Mouse (Mus musculus) stomach, embryonic 14.5 days (tissue): ENCODE measurements around the gene Hba-x. TPM values are rescaled to one million over a fixed set of nuclear protein-coding genes. Genes with fewer than 3 reads are reported as not detected.
"Not testable (repeated sequence)": the region's sequence is repeated elsewhere in the genome, so short reads cannot be mapped to it uniquely, and the experiment has no call there.

Experiments used
- ATAC-seq: fragments of 200-750 bp; cut with Nextera tagmentation; 2 replicates; pipeline ENCODE4 v1.8.0; 2017; ENCODE audit warnings: low read depth, moderate TSS enrichment; ENCODE audit not compliant: insufficient number of reproducible peaks, insufficient read depth, low FRiP score
- H3K27ac ChIP-seq: fragments of 300-500 bp; sonication (generic); 2 replicates; pipeline ENCODE4 v1.5.1; 2014; ENCODE audit warnings: mild to moderate bottlenecking, low read length, moderate library complexity, mixed read lengths
- H3K27me3 ChIP-seq: fragments of 300-500 bp; sonication (generic); 2 replicates; pipeline ENCODE4 v1.6.1; 2014; ENCODE audit warnings: low read length, control low read depth, mixed read lengths; ENCODE audit not compliant: control insufficient read depth, insufficient read depth
- H3K36me3 ChIP-seq: fragments of 300-500 bp; sonication (generic); 2 replicates; pipeline ENCODE4 v1.6.1; 2014; ENCODE audit warnings: mild to moderate bottlenecking, control low read depth, low read length, moderate library complexity, mixed read lengths; ENCODE audit not compliant: control insufficient read depth, insufficient read depth
- H3K4me1 ChIP-seq: fragments of 300-500 bp; sonication (generic); 2 replicates; pipeline ENCODE4 v1.6.1; 2014; ENCODE audit warnings: low read length, control low read depth, mixed read lengths; ENCODE audit not compliant: control insufficient read depth, insufficient read depth
- H3K4me2 ChIP-seq: fragments of 300-500 bp; sonication (generic); replicated peaks from 2 replicates; pipeline ENCODE4 v1.6.1; 2014; ENCODE audit warnings: low read depth, low read length, control low read depth
- H3K4me3 ChIP-seq: fragments of 300-500 bp; sonication (generic); 2 replicates; pipeline ENCODE4 v1.5.1; 2014; ENCODE audit warnings: low read depth, low read length, control low read depth
- H3K9ac ChIP-seq: fragments of 300-500 bp; sonication (generic); replicated peaks from 2 replicates; pipeline ENCODE4 v1.6.1; 2014; ENCODE audit warnings: low read depth, mild to moderate bottlenecking, control low read depth, low read length, moderate library complexity, mixed read lengths
- H3K9me3 ChIP-seq: fragments of 300-500 bp; sonication (generic); 2 replicates; pipeline ENCODE4 v1.6.1; 2016; ENCODE audit warnings: low read depth, low read length, control low read depth; ENCODE audit not compliant: control insufficient read depth
- WGBS: fragments of 180-500 bp; shearing (Covaris S2); extraction: QIAGEN DNeasy Blood & Tissue Kit; methylation state at CpG from one replicate; pipeline ENCODE4 v1.1.7; 2014; 5-methylcytosine and 5-hydroxymethylcytosine counted together
- polyA plus RNA-seq: library from polyadenylated mRNA; unstranded; fragments of >200 nt; fragmentation: Nextera tagmentation; extraction: Ambion mirVana; gene quantifications from 2 replicates; pipeline ENCODE4 v1.2.1, GENCODE M21; 2014

Gene Hba-x
- polyA plus RNA-seq, 1 experiment from 2014 or later: 133 TPM

DNA sequence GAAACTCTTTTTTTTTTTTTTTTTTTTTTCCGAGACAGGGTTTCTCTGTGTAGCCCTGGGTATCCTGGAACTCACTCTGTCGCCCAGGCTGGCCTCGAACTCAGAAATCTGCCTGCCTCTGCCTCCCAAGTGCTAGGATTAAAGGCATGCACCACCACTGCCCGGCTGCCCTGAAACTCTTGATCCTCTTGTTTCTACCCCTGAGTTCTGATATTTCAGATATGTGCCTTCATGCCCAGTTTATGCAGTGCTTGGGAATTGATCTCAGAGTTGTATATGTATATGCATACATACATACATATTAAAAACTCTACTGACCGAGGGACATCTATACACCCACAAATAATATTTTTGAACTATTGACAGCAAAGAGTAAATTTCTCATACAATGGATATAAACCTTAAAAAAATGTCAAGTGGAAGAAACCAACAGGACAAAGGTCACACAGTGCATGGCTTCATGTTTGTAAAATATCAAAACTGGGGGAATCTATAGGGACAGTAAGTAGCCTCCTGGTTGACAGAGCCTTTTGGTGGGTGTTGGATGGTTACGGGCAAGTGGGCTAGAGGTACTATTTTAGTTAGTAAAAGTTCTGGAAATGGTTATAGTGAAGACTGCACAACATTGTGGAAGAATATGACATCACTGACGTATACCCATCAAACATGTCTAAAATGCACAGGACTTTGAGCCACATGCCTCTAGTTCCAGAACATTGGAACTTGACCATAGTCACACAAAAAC is 9.0 kb downstream of the Hba-x start:
- Histone ChIP-seq H3K9ac (no peak overlapping the region), H3K36me3 (no peaks in the 10 kb centered on the region), H3K4me3 (no peak overlapping the region), H3K27me3 (no peaks in the 10 kb centered on the region), H3K27ac (no peak overlapping the region), H3K9me3 (no peaks in the 10 kb centered on the region), H3K4me1 (no peaks in the 10 kb centered on the region), H3K4me2 (no peak overlapping the region)
- peak; percentile 59; the same call in 1 of the 2 replicates for ATAC-seq
- 72% methylated on average over 7 of the region's 7 CpGs for WGBS

DNA sequence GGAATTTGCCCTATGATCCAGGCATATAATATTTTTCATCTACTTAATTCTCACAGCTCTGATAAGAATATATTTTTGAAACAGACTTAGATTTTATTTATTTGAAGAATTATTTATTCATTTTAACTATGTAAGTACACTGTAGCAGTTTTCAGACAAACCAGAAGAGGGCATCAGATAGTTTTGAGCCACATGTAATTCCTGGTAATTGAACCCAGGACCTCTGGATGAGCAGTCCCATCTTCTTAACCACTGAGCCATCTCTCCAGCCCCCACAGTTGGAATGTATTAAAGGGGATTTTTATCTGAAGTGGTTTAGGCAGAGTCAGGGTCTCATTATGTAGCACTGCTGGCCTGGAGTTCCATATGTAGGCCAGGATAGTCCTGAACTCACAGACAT is 9.7 kb downstream of the Hba-x start:
- not testable (repeated sequence) for H3K9ac ChIP-seq, H3K27me3 ChIP-seq, H3K4me1 ChIP-seq, H3K27ac ChIP-seq, H3K4me3 ChIP-seq, H3K9me3 ChIP-seq, H3K4me2 ChIP-seq, ATAC-seq, H3K36me3 ChIP-seq

- peak within 1 kb of the TSS; percentile 11; the same call in 1 of the 2 replicates for H3K4me3 ChIP-seq
- WGBS: 15% methylated on average over 30 of the region's 33 CpGs
These were observed 10.7 kb downstream of the Hba-x start, which contains the start of gene Hbq1b for GRCm38 (mm10) chr11:32286695-32287492. TSS of gene Hbq1b (plus strand) at chr11:32286965.

GRCm38 (mm10) chr11:32287493-32287825 is 11.3 kb downstream of the Hba-x start:
- Histone ChIP-seq H3K27me3 (no peaks in the 10 kb centered on the region), H3K4me1 (no peaks in the 10 kb centered on the region), H3K27ac (no peak overlapping the region), H3K4me3 (no peak overlapping the region), H3K4me2 (no peak overlapping the region), H3K9ac (no peak overlapping the region), H3K9me3 (no peaks in the 10 kb centered on the region), H3K36me3 (no peaks in the 10 kb centered on the region)
- WGBS: 66% methylated on average over 9 of the region's 9 CpGs
- no peak for ATAC-seq

More at GRCm38 (mm10) chr11:32286695-32287492, 10.7 kb downstream of the Hba-x start, which contains the start of gene Hbq1b:
- not testable (repeated sequence) for H3K27me3 ChIP-seq, H3K27ac ChIP-seq, H3K4me1 ChIP-seq, H3K36me3 ChIP-seq, H3K9ac ChIP-seq, H3K9me3 ChIP-seq
- peak; percentile 38 for ATAC-seq
- peak within 1 kb of the TSS; percentile 38 for H3K4me2 ChIP-seq

DNA sequence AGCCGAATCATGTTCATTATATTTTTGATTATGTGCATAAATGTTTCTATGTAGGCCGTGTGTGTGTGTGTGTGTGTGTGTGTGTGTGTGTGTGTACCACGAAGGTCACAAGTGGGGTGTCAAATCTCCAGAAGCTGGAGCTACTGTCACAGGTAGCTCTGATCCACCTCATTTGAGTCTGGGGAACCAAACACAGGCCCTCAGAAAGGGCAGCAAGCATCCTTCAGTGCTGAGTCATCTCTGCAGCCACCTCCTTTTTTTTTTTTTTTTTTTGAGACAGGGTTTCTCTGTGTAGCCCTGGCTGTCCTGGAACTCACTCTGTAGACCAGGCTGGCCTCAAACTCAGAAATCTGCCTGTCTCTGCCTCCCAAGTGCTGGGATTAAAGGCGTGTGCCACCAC is 16.6 kb downstream of the Hba-x start:
- H3K27ac ChIP-seq, ATAC-seq, H3K9me3 ChIP-seq, H3K9ac ChIP-seq, H3K4me1 ChIP-seq, H3K27me3 ChIP-seq, H3K4me3 ChIP-seq, H3K4me2 ChIP-seq, H3K36me3 ChIP-seq: not testable (repeated sequence)
- 74% methylated on average over 4 of the region's 4 CpGs for WGBS

DNA sequence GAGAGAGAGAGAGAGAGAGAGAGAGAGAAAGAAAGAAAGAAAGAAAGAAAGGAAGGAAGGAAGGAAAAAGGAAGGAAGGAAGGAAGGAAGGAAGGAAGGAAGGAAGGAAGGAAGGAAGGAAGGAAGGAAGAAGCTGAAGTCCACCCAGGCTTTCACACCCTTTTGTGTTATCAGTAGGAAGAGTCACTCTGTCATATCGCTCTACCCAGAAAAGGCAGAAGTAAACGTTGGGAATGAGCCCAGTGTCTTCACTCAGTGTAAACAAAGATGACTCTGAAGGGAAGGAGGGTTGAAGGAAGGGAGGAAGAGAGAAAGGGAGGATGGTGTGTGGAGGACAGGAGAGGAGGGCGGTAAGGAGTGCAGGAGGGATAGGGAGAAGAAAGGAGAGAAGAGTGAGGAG is 17.3 kb downstream of the Hba-x start:
- H3K27me3 ChIP-seq, H3K4me2 ChIP-seq, H3K9me3 ChIP-seq, H3K27ac ChIP-seq, H3K9ac ChIP-seq, ATAC-seq, H3K4me1 ChIP-seq, H3K4me3 ChIP-seq, H3K36me3 ChIP-seq: not testable (repeated sequence)
- WGBS: 50% methylated on average over 3 of the region's 3 CpGs

DNA sequence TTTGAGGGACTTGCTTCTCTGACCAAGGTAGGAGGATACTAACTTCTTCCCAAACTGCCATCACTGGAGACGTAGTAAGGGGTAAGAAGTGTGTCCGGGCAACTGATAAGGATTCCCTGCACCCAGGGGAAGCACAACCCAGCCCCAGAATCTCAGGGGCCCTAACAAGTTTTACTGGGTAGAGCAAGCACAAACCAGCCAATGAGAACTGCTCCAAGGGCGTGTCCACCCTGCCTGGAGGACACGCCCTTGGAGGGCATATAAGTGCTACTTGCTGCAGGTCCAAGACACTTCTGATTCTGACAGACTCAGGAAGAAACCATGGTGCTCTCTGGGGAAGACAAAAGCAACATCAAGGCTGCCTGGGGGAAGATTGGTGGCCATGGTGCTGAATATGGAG is 20.0 kb downstream of the Hba-x start, which contains the start of gene Hba-a2:
Gene Hba-a2, plus strand, starts transcription at position 287 of the 400 bp plus-strand sequence.
- H3K36me3 ChIP-seq, H3K27me3 ChIP-seq, H3K4me1 ChIP-seq, H3K9me3 ChIP-seq, H3K4me3 ChIP-seq, H3K9ac ChIP-seq, H3K4me2 ChIP-seq, H3K27ac ChIP-seq: not testable (repeated sequence)
- peak; percentile 50; the same call in 1 of the 2 replicates for ATAC-seq
- no CpG with 5 or more reads among the region's 4 CpGs for WGBS

- H3K27me3 ChIP-seq, H3K9me3 ChIP-seq, H3K4me2 ChIP-seq, ATAC-seq, H3K27ac ChIP-seq, H3K9ac ChIP-seq, H3K4me1 ChIP-seq, H3K36me3 ChIP-seq, H3K4me3 ChIP-seq: not testable (repeated sequence)
- 40% methylated on average over 2 of the region's 2 CpGs for WGBS
These were observed 21.2 kb downstream of the Hba-x start for GRCm38 (mm10) chr11:32297417-32297816.
